Mouse (Mus musculus) bone marrow, adult 2 months (tissue): ENCODE measurements around the gene Fam192a.

Experiments
- CTCF ChIP-seq: fragments of 200-500 bp; IDR thresholded peaks from 2 replicates; pipeline ENCODE4 v1.5.1; 2011; ENCODE audit warnings: low read length, control low read depth; ENCODE audit not compliant: control insufficient read depth, insufficient read depth
- POLR2A ChIP-seq: fragments of 200-500 bp; IDR thresholded peaks from 2 replicates; pipeline ENCODE4 v1.6.1; 2011; ENCODE audit warnings: low read depth, mild to moderate bottlenecking, control low read depth, low read length, borderline replicate concordance; ENCODE audit not compliant: control insufficient read depth

DNA sequence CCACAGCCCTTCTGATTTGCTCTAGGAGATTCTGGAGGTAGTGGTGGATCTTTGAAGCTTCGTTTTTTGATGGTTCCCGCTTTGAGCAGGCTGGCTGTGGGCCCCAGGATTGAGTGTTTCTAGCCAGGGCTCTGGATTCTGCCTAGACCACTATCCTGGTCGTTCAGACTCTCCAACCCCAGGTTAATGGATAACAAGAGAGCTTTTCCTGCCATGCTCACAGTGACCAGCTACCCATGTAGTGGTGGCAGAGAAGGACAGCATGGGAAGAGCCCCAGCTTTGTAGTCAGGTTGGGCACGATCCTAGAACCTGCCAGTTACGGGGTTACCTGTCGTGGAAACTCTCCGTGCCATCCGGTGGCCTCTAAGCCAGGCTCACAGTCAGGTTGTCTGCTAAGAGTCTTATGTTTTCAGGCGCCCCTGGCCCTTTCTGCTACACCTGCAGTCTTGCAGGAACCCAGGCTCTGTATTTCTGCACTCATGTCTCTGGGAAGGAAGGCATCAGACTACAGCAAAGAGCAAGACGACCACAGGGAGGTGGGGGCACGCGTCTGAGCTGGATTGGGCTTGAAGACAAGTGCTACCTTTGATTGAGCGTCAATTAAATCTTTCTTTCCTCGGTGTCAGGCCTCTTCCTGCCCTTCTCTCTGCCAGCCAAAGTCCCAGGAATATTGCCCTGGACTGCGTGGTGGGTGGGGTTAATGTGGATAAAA lies 35.2 kb downstream of the Fam192a start:
- TF ChIP-seq CTCF = no peak
- no peak for TF ChIP-seq POLR2A
